Mouse (Mus musculus) urinary bladder, postnatal 36 days (tissue): ENCODE data around the gene Laptm5.

Experiments
- DNase-seq, 2 experiments: peaks; one replicate each; pipeline ENCODE4 v3.0.0; 2022; ENCODE audit warnings: low spot score in 2 of 2, mixed read lengths in 1 of 2

Laptm5 gene

GRCm38 (mm10) chr4:130913077-130913476 is at the start of gene Laptm5:
Laptm5 (plus strand) TSS chr4:130913125.
- peak in 1 of 2 experiments; percentile 16 for DNase-seq

DNA sequence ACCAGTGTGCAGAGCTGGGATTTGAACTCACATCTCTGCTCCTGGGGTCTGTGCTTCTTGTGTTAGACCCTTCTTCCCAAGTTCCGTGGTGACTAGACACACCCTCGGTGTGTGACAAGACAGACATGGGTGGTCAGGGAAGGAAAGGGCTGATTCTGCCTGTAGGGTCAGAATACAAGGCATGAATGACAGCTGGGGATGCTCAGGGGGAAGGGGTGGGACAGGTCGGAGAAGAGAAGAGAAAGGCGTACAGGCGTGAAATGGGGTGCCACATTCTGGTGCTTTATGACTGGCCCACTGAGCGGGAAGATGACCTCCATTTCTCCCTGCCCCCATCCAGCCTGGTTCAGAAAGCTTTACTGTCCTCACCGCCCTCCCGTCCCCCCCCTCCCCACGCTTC is 47.5 kb upstream of the Laptm5 start:
- DNase-seq, result no peak

- no peak for DNase-seq
Measured at GRCm38 (mm10) chr4:130865901-130866371, 47.0 kb upstream of the Laptm5 start.

DNA sequence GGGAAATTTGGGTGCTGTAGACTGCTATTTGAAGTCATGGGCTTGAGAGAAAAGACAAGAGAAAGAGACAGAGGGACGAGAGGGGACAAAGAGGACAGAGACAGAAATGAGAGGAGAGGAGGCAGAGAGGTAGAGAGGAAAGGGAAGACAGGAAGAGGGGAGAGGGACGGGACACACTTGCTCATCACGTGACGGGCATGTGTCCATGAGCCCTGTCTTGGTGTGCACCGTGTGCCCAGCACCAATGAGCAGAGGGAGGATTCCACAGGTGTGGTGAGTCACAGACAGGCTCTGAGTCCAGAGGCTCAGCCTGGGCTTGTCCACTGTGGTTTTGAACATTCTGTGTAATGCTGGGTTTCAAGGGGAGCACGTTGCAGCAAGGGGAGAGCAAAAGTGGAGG is 45.0 kb upstream of the Laptm5 start:
- peak in 1 of 2 experiments; percentile 45 for DNase-seq

- DNase-seq, result no peak
Measured at GRCm38 (mm10) chr4:130868803-130869202, 44.1 kb upstream of the Laptm5 start.

DNA sequence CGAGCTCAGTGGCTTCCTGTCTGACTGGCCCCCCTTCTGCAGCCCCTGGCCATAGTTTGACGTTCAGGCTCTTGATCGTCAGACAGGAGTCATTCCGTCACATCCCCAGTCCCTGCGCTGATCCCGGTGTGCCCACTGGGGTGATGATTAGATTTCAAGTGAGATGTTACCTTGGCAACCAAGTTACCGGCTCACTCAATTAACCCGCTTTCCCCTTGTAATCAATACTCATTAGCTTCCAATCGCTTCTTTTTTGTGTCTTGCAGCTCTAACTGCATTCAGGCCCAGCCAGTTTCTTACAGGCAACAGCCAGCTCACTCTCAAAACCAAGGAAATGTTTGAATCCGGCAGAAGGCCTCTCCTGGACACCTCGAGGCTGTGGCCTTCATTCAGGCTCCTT is 40.5 kb upstream of the Laptm5 start:
- DNase-seq, result no peak

GRCm38 (mm10) chr4:130873440-130873839 is 39.5 kb upstream of the Laptm5 start:
- DNase-seq, result no peak

DNA sequence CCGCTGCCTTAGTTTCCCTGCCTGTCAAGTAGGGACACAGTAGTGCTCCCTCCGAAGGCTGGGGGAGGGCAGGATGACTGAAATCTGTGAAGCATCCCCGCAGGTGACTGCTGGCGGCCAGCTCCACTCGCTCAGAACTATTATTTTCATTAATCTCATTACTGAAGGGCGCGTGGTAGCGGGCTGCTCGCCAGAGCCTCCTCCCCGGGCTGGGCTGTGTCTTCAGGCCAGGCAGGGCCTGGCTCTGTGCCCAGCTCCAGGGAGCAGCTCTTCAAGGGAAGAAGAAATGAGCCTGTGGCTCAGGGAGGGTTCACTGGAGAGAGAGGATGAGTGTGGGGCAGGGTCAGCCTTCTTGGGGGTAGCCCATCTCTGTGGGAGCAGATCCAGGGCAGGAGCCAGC is 38.3 kb upstream of the Laptm5 start:
- DNase-seq, result peak; percentile 47 to 71

DNA sequence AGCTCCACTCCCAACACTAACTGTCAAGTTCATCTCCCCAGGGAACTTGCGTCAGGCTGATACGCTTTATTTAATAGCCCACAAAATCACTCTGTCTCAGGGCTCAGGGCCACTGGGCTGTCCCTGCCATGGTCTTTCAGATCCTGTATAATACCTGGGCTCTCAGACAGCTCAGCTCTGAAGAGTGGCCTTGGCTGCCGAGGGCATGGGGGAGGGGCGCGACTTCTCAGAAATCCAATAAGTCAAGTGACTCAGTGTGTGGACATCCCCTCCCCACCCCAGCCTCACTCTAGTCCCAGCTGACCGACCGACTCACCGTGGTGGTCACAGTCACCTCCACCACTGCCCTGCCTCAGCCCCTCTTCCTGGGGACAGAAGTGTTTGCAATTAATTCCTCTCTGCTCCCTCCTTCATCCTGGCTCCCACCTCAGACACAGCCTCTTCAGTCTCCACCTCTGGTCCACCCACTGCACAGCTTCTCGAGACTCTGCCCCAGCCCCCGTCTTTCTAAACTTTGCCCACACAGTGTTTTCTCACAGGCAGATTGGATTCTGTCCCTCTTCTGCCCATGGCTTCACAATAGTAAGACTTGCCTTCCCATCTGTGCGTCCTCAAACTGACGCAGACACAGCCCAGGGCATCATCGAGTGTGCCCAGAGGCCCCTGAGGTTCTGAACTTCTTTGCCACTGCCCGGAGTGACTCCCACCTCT is 36.8 kb upstream of the Laptm5 start:
- no peak for DNase-seq

- peak; percentile 79 to 86 for DNase-seq
Measured at GRCm38 (mm10) chr4:130878273-130879047, 34.5 kb upstream of the Laptm5 start.

GRCm38 (mm10) chr4:130879048-130879384 is 33.9 kb upstream of the Laptm5 start:
- DNase-seq, result no peak

- DNase-seq, result no peak
Measured at GRCm38 (mm10) chr4:130881336-130881735, 31.6 kb upstream of the Laptm5 start.

DNA sequence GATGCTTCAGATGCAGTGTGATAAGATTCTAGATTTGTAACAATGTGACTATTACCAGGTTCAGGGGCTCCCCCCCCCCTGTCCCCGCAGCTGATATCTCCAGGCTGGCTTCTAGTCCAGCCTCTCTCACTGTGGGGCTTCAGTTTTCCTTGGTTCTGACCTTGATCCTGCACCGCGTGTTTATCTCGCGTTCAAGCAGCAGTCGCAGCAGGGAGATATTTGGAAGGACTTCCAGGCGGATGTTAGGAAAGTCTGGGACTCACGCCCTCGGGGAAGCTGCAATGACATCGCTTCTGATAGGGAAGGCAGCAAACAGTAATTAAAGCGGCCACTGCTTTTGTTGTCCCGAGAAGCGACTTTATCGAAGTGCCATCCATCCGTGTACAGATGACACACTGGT is 30.2 kb upstream of the Laptm5 start:
- no peak for DNase-seq

GRCm38 (mm10) chr4:130883820-130884533 is 28.9 kb upstream of the Laptm5 start:
- DNase-seq, result no peak

DNA sequence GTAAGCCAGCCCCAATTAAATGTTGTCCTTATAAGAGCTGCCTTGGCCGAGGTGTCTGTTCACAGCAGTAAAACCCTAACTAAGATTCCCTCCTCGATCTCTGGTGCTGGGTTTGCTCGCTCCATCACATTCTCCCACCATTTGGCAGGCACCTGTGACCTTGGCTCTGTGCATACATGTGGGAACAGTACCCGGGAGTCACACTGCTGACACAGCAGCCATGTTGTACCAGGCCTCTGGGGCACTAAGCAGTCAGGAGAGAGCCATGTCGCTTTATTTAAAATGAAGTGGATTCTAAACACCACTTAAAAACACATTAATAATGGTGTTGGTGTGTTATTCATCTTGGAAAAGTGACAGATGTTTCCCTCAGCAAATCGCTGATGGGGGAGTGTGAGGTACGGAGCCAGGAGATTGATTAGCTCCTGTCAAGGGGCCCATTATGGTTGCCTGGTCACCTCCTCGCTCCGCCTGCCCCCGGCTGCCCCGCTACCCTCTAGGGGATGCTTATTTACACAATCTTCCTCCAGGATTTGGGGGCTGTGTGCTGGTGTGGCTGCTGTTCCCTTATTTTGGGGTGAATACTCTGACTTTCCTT is 25.7 kb upstream of the Laptm5 start:
- no peak for DNase-seq

- no peak for DNase-seq
Measured at GRCm38 (mm10) chr4:130889777-130890510, 23.0 kb upstream of the Laptm5 start.

DNA sequence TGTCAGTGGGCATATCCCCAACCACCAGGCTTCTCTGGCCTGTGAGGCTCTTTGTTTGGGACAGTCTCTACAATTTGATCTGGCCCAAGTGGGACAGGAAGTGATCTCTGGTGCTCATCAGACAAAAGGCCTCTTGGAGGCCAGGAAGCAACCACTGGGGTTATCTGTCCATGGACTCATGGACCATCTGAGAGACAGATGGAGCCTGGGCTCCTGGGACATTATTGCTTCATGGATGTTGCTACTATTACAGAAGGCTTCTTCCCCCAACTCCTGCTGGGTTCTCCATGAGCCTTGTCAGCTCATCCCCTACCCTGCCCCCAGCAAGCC is 22.4 kb upstream of the Laptm5 start:
- DNase-seq, result no peak

- DNase-seq, result peak; percentile 73 to 78
Measured at GRCm38 (mm10) chr4:130892001-130892587, 20.8 kb upstream of the Laptm5 start.

GRCm38 (mm10) chr4:130893688-130894087 is 19.2 kb upstream of the Laptm5 start:
- DNase-seq, result no peak

DNA sequence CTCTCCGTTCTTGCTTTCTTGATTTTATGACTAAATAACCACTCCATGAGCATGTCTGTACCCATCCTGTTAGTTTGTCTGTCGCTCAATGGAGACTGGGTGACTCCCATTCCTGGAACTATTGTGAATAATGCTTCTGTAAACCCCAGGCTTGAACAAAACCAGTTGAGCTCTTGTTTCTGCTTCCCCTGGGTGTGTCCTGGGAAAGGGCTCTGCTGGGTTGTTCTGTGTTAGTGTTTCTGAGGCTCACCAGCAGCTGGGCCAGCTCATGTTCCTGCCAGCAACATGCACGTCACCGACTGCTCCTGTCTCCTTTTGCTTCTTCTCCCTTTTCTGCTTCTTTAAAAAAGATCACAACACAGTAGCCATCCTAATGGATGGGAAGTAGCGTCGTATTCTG is 17.2 kb upstream of the Laptm5 start:
- DNase-seq, result peak; percentile 48

DNA sequence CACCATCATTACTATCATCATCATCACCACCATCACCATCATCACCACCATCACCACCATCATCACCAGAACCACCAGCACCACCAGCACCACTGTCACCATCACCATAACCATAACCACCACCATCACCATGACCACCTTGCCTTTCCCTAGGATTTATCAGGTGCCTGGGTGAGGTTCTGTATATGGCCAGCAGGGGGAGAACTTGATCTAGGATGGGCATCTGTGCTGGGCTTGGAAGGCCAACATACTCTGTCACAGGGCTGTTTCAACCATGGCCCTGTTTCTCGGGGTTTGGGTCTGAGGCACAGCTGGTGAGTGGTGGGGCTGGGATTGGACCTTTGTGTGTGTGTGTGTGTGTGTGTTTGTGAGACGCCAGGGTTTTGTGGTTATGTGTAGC is 16.6 kb upstream of the Laptm5 start:
- peak; percentile 37 to 42 for DNase-seq
